Mouse (Mus musculus) cerebellum, adult 2 months (tissue): ENCODE data around the gene Hist1h4m.

Source experiments
- CTCF ChIP-seq: fragments of 200-500 bp; IDR thresholded peaks from 2 replicates; pipeline ENCODE4 v1.5.1; 2011; ENCODE audit warnings: low read depth, mild to moderate bottlenecking, control low read depth, low read length, moderate library complexity, borderline replicate concordance; ENCODE audit not compliant: insufficient read depth
- POLR2A ChIP-seq: fragments of 200-500 bp; IDR thresholded peaks from 2 replicates; pipeline ENCODE4 v1.6.1; 2011; ENCODE audit warnings: low read length, control low read depth, borderline replicate concordance; ENCODE audit not compliant: insufficient read depth

DNA sequence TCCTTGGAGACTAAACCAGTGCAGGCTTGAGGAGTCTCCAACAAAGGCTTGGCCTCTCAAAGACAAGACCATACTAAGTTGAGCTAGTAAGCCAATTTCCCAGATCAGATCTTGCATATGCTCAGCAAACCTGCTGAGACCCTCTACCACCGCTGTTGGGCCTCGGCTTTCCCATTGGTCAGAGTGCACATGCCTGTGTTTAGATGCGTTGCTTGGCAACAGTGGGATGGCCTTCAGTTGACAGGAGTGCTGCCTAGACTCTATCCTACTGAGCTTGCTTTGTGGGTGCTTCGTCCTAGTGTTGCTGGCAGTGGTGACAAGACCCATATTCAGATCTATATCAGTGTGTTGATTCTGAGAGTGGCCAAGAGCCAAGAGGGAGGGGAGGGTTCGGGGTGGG, 50.1 kb downstream of the Hist1h4m start:
- no peak for TF ChIP-seq CTCF
- no peak for TF ChIP-seq POLR2A
